Mouse (Mus musculus) adrenal gland, postnatal 14 days (tissue): ENCODE data around the gene Pitx3. TPM values are rescaled to one million over a fixed set of nuclear protein-coding genes. Genes with fewer than 3 reads are reported as not detected.
"Not testable (repeated sequence)": the region's sequence is repeated elsewhere in the genome, so short reads cannot be mapped to it uniquely, and the experiment has no call there.

Source experiments
- DNase-seq: peaks from one replicate; pipeline ENCODE4 v3.0.0; 2021; ENCODE audit warnings: mixed read lengths
- total RNA-seq: library from RNA; stranded (reverse); gene quantifications from 2 replicates; pipeline ENCODE4 v1.2.3, GENCODE M21; 2021

Pitx3 gene
- total RNA-seq, 1 experiment from 2014 or later = not detected

DNA sequence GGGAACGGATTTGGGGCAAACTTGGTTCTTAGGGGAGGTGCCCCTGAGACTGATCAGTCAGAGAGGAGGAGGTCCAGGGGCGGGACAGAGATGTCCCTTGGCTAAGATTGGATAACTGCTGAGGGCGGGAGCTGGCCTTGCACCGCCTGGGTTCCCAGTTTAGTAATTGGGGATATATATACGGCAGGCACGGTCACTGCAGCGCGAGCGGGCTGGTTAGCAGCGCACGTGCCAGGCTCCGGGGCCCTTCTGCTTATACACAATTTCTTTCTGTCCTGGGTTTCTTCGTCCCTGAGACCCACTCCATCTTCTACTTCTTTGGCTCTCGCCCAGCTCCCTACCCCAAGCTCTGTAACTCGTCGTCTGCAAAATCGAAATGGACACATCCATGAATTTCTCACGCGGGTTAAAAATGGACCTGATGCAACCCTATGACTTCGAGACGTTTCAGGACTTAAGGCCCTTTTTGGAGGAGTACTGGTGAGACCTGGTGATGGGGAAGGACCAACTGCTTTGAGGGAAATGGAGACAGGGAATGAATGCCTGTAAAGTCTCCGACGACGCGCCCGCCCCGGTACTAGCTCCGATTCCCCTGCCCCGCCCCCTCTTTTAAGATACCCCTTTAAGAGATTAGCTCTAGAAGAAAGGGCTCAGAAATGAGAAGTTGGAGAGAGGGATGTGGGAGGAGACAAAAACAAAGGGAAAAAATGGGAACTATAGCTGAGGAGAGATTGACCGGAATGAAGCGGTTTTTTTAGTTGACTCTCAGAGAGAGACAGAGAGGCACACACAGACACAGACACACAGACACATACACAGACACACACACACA lies 16.2 kb downstream of the Pitx3 start, which contains the start of gene Elovl3:
Elovl3 (plus strand) TSS at position 204 of the 832 bp plus-strand sequence.
- peak; percentile 79 for DNase-seq

DNA sequence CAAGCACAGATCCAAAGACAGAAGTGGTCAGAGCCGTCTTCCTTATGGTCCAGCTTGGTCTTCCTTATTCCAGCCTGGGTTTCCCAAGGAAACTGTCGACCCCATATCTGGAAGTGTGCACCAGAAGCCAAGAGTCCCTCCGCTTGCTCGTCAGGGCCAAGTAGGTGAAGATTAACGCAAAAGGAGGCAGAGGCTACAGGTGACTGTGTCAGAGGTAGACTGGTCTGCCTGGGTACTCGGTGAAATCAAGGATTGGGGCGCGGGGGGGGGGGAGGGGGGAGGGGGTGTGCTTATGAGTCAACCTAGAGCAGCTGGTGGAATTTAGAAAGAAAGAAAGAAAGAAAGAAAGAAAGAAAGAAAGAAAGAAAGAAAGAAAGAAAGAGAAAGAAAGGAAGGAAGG lies 16.8 kb downstream of the Pitx3 start:
- no peak for DNase-seq

DNA sequence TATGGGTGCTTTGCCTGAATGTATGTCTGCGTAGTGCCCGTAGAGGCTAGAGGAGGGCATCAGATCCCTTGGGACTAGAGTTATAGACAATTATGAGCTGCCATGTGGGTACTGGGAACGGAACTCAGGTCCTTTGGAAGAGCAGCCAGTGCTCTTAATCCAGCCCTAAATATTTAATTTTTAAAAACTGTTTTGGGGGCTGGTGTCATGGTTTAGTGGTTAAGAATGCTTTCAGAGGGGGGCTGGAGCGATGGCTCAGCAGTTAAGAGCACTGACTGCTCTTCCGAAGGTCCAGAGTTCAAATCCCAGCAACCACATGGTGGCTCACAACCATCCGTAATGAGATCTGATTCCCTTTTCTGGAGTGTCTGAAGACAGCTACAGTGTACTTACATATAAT lies 18.4 kb downstream of the Pitx3 start:
- not testable (repeated sequence) for DNase-seq

DNA sequence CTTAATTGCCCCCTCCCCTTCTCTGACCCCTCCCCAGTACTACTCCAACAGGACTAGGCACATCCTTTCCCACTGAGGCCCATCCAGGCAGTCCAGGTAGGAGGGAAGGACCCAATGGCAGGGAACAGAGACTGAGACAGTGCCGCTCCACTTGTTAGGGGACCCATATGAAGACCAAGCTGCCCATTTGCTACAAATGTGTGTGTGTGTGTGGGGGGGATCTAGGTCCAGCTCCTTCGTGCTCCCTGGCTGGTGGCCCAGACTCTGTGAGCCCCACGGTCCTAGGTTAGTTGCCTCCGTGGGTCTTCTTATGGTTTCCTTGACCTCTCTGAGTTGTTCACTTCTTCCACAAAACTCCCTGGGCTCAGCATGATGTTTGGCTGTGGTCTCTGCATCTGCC lies 21.8 kb downstream of the Pitx3 start:
- DNase-seq = no peak

DNA sequence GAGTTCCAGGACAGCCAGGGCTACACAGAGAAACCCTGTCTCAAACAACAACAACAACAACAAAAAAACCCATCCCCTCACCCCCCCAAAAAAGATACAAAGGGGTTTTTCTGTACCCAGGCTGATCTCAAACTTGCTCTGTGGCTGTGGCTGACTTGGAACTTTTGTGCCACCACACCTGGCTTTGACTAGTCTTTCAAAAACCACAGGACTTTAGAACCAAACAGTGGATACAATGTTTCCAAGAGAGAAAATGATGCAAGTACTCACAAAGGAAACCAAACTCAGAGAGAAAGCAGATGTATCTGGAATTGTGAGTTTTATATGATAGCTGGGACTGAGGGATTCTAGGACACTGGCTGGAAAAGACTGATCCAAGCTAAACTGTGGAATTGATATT lies 23.5 kb downstream of the Pitx3 start:
- no peak for DNase-seq

DNA sequence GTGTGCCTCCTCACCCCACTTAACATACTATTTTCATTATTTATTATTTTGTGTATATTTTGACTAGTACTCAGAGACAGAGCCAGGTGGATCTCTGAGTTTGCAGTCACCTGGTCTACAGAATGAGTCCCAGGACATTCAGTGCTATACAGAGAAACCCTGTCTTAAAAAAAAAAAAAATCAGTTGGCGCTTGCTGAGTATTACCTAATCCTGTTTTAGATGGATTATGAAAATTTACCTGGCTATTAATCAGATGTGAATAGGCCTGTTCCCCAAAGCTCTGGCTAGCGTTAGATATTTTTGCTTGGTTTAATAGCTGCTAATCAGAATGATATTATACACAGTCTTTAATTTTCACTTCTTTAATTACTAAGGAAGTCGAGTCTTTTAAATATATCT lies 24.2 kb downstream of the Pitx3 start:
- no peak for DNase-seq

DNA sequence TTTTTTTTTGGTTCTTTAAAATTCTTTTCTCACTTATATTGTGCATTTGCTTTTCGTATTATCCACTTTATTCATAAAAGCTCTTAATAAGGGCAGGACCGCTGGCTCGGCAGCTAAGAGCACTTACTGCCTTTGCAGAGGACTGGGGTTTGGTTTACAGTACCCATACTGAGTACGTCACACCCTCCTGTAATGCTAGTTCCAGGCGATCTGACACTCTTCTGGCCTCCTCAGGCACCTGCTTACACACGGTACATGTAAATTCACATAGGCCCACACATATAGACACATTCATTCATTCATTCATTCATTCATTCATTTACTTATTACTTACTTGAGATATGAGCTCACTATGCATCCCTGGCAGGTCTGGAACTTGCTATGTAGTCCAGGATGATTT lies 27.3 kb downstream of the Pitx3 start:
- no peak for DNase-seq

DNA sequence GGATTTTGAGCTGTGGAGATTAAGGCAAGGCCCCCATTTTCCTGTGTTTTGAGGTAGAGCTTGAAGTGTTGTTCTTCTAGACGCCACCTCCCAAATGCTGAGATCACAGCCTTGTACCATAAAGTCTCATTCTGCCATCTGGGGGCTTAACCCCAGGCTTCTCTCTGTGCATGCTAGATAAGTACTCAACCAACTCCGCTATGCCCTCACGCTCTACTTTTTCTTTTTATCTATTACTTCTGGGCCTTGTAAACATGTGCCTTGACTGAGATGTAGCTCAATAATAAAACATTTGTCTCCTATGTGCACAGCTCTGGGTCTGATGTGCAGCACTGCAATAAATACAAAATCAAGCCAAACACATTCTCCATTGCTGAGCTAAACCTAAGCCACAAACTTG lies 28.7 kb downstream of the Pitx3 start:
- no peak for DNase-seq

DNA sequence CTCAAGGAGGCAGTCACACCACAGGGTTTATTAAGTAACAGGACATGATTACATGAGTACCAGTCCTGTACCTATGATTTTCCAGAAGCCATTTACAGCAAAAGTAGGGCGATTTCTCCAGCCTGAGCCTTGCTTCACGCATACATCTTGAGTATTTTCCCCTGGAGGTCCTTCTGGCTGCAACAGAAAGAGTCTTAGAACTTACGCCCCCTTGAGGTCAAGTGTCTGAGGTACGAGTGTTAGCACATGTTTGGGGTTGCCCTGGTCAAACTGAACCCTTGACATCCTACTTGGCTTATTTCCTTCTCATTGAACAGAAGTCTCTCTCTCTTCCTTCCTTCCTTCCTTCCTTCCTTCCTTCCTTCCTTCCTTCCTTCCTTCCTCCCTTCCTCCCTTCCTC lies 33.5 kb downstream of the Pitx3 start:
- no peak for DNase-seq

DNA sequence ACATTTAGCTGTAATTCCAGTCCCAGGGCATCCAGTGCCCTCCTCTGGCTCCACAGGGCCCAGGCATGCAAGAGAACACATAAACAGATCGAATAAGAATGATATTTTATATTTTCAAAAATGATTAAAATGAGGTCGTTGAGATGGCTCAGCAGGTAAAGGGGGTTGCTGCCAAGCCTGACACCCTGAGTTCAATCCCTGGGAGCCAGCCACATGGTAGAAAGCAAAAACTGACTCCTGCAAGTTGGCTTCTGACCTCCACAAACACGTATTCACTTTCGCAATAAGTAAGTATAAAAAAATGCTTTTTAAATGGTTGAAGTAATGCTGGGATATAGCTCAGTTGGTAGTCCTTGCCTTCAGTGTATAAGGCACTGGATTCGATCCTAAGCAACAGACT lies 37.3 kb downstream of the Pitx3 start:
- no peak for DNase-seq

DNA sequence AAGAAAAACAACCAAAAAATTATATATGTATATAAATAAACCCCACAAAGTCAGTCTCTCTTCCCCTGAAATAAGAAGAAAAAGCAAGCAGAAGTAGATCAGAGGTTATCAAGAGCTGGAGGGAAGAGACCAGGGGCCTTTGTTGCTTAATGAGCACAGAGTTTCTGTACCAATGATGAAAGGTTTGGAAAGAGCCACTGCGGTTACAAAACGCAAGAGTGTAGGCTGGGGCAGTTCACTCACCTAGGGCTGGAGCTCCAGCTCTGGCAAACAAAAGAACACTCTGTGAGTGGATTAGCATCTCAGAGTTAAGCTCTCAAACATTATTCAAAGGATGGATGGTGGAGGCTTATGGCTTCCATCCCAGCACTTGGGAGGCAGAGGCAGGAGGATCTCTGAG lies 37.9 kb downstream of the Pitx3 start:
- no peak for DNase-seq

DNA sequence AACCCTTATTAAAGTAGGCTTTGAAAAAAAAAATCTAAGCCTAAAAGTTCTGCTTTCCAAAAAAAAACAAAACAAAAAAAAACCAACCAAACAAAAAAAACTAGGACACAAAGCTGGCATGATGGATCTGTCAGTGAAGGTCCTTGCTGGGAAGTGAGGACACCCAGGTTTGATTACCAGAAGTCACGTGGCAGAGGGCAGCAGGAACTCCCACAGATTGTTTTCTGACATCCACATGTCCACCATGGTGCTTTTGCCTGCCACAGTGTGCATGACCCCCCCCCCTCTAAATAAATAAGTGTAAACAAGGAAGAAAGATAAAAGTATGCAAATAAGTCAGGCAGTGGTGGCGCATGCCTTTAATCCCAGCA lies 44.0 kb downstream of the Pitx3 start:
- DNase-seq = no peak

DNA sequence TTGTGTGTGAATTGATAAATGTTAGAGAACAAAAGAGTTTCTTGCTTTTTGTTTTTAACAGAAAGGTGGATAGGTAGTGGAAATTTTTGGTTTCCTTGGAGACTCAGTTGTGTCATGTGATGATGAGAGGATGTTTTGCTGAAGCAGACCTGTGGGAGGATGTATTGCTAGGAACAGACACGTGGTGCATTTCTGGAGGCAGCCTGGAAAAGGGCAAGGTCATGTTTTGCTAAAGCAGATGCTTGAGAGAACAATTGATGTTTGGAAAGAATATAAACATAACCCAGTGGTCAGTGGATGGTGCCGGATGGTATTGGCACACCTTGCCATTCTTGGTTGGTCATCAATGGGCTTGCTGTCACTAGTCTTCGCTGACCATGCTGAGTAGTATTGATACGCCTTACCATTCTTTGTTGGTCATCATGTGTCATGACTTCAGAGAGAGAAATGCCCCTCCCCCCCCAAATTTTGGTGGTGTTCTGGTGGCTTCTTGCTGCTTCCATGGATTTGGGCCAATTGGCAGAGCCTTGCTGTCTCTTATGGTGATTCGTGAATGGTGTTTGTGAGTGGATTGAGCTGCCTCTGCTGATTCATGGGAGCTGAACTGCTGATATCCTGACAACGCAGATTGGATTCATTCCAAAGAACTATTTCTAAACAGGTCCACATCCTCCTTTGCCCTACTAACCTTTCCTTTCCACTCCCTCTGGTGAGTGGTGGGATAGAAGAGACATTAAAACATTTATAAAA lies 44.5 kb downstream of the Pitx3 start:
- peak; percentile 75 for DNase-seq

DNA sequence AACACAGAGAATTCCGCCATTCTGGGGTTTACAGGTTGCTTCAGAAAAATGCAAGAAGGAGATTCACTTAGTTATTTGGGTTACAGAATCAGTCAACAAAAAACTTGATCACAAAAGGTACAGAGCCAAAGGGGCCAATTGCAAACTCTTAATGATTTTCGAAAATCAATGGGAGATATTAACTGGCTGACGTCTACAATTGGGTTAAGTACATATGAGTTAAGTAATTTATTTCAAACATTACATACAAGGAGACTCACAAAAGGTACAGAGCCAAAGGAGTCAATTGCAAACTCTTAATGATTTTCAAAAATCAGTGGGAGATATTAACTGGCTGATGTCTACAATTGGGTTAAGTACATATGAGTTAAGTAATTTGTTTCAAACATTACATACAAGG lies 48.6 kb downstream of the Pitx3 start:
- no peak for DNase-seq

DNA sequence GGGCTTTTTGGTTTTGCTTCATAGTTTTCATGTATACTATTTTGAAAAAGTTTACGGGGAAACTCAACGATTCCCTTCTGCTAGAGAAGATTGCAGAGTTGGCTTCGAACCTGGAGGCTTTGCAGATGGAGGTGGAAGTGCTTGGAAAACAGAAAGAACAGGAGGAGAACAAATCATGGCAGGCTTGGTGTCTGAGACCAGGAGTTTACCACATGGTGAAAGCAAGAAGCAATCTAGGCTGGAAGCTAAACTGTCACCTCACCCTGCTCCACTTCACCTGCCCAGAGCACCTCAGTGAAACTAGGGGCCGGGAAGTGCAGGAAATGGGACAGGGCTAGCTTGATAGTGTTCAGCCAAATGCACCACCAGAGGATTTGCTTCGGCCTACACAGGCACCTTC lies 51.7 kb downstream of the Pitx3 start:
- DNase-seq = no peak

DNA sequence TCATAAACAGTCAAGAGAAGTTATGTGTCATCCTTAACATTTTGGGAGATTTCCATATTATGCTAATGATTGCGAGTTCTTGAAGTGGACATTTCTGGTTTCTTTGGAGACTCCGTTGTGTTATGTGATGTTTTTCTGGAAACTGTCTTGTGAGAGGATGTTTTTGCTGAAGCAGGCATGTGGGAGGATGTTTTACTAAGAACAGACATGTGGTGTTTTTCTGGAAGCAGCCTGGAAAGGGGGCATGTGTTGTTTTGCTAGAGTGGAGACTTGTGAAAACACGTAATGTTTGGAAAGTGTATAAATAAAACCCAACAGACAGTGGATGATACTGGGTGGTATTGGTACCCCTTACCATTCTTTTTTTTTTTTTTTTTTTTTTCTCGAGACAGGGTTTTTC lies 52.8 kb downstream of the Pitx3 start:
- no peak for DNase-seq

DNA sequence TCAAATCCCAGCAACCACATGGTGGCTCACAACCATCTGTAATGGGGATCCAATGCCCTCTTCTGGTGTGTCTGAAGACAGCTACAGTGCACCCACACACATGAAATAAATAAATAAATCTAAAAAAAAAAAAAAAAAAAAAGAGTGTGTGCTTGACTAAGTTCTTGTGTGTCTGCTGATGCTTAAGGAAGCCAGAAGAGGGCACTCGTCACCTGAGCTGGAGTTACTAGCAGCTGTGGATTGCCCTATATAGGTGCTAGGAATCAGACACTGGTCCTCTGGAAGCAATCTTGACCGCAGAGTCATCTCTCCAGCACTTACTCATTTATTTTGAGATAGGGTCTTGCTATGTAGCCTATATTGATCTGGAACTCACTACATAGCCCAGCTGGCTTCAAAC lies 54.0 kb downstream of the Pitx3 start:
- no peak for DNase-seq

DNA sequence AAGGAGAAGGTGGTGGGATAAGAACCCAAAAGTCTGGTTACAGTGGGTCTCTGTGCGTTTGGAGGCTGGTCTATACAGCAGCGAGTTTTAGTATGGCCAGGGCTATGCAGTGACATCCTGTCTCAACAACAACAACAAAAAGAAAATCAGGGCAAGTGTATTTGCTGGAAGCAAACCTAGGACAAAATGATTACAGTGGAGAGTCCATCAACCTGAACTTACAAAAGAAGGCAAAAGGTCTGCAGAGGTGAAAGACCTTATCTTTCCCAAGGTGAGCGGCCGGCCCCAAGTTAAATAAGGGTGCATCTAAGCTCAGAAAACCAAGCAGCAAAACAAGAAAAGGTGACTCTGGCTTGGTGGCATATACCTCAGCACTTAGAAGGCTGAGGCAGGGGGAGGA lies 56.5 kb downstream of the Pitx3 start:
- DNase-seq = no peak

DNA sequence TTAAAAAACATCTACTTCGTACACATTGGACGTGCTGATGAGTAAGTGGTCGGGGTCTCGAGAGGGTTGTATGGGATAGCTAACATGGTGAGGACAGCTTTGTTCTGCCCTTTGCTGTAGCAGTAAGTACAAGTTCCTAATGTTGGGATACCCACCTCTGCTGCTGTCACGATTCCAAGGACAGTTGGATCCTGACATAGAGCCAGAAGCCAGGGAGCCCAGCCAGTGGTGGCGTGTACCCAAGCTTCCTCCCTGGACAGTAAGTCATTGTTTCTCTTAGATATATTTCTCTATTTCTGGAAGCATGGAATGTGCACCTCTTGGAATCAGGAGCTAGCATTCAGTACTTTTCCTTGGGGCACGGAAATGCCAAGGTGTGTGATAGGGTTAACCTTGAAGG lies 60.3 kb downstream of the Pitx3 start:
- peak; percentile 41 for DNase-seq

DNA sequence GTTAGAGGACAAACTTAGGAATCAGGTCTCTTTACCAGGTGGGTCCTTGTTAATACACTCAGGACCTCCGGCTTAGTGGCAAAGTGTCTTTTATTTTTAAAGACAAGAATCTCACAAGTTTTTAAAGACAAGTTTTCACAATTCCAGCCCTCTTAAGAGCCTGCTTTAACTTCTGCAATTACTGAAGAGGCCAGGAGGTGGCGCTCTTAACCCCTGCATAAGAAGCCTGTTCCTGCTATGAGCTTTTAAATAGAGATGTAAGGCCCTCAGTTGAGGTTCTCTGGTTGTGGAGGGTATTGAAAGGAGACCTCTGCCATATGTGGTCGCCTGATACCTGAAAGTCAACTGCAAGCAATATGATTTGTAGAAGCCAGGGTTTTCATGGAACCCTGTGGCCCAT lies 61.8 kb downstream of the Pitx3 start:
- peak; percentile 74 for DNase-seq
